Mouse (Mus musculus) adrenal gland, postnatal 25 days (tissue): ENCODE data around the gene Khsrp. TPM values are rescaled to one million over a fixed set of nuclear protein-coding genes. Genes with fewer than 3 reads are reported as not detected.

Source experiments
- DNase-seq: peaks from one replicate; pipeline ENCODE4 v3.0.0; 2021; ENCODE audit warnings: mixed read lengths
- total RNA-seq: library from RNA; stranded (reverse); gene quantifications from 2 replicates; pipeline ENCODE4 v1.2.3, GENCODE M21; 2021

The Khsrp gene
- total RNA-seq, 1 experiment from 2014 or later, result 115 TPM

DNA sequence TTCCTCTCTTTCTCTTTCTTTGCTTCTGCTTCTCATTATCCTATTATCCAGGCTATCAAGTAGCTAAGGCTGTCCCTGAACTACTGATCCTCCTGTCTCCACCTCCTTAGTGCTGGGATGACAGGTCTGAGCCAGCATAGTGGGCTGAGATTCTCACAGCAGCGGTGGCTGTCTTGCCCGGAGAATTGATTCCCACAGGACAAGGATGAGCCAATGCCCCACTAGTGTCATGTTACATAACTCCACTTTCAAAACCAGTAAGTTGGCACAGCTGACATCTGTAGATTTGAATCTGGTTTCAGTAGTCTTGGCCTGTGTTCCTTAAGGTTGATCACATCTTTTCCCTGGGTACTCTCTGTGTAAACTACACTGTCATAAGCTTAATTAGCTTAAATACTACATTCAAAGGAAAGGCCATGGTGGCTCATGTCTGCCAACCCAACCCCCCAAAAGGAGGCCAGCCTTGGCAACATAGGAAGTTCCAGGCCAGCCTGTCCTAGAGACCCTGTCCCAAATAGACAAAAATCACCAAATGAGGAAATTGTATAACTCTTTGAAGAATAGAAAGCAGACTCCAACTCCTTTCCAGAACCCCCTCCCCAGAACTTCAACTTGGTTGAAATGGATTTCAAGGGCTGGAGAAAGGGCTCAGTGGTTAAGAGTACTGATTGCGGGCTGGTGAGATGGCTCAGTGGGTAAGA, 45.1 kb downstream of the Khsrp start:
- DNase-seq, result no peak

DNA sequence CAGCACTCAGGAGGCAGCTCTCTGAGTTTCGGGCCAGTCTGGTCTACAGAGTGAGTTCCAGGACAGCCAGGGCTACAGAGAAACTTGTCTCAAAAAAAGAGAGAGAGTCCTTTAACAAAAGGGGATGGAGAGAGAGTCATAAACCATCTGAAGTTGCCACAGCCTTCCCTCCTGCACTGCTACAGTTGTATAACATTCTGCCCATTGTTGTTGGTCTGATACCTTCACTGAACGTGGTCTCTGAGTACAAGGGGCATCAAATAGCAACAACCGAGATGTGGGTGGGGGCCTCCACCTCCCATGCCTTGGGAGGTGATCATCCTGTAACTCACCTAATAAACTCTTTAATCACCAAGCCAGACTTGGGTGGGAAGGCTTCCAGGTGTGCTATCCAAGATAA, 45.7 kb downstream of the Khsrp start:
- no peak for DNase-seq

DNA sequence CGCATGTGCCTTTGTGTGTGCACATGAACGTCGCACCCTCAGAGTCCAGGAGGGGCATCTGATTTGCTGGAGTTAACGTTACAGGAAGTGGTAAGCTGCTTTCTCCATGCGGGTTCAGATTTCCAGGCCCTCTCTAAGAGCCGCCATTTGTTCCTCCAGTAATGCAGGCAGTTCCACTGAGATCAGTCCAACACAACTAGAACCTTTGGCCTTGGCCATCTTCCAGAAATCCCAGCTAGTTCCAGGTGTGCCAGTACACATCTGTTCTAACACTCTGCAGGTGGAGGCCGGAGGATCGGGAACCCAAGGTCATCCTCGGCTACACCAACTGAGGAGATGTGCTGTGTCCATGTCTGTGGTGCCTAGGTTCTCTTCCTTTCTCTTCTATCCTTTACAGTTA, 46.4 kb downstream of the Khsrp start:
- no peak for DNase-seq

DNA sequence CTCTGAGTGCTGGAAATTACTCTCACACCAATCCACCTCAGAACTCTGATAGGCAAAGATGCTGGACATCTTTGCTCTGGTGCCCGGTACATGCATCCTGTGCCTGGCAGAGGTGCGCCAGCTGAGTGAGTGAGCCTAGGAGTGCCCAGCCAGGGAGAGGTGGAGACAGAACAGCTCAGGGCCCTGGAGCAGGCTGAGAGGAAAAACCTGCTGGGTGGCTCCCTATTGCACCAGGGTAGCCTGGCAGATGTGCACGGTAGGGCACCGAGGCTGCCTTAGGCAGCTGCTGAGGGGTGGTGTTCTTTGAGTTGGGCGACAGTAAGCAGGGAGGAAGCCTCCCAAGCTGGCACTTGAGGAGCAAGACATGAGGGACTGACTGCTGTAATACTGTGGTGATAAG, 49.3 kb downstream of the Khsrp start, which contains the start of gene Acer1:
TSS of gene Acer1 (minus strand) at position 114 of the 400 bp plus-strand sequence.
- DNase-seq, result no peak

DNA sequence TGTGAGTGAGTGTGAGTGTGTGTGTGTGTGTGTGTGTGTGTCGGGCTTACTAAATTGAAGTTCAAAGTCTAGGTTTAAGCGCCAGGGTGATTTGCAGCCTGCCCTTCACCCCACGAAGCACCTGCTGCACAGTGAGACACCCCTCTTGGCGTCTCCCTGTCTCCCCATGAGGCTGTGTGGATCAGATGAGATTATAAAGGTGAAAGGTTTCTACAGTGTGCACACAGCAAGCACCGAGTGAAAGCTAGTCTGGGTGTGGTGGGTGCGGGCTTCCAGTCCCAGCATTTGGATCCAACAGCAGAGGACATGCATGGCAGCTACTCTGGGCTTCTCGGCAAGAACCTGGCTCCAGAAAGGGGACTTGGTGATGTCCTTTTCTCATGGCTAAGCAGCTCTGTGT, 50.3 kb downstream of the Khsrp start:
- DNase-seq, result no peak

DNA sequence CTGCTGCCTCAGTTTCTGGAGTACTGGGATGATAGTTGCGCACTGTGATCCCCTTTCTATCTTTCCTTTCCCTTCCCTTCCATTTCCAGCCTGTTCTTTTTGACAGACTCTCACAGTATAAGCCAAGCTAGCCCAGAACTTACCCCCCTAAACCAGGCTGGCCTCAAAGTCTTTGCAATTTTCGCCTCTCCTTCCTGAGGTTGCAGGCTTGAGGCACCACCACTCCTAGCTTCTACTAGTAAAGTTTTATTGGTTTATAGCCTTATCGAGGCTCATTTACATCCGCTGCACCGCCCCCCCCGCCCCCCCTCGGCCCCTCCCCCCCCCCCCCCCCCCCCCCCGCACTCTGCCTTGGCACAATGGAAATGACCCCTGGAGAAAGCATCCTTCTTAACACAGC, 51.8 kb downstream of the Khsrp start:
- DNase-seq, result no peak

DNA sequence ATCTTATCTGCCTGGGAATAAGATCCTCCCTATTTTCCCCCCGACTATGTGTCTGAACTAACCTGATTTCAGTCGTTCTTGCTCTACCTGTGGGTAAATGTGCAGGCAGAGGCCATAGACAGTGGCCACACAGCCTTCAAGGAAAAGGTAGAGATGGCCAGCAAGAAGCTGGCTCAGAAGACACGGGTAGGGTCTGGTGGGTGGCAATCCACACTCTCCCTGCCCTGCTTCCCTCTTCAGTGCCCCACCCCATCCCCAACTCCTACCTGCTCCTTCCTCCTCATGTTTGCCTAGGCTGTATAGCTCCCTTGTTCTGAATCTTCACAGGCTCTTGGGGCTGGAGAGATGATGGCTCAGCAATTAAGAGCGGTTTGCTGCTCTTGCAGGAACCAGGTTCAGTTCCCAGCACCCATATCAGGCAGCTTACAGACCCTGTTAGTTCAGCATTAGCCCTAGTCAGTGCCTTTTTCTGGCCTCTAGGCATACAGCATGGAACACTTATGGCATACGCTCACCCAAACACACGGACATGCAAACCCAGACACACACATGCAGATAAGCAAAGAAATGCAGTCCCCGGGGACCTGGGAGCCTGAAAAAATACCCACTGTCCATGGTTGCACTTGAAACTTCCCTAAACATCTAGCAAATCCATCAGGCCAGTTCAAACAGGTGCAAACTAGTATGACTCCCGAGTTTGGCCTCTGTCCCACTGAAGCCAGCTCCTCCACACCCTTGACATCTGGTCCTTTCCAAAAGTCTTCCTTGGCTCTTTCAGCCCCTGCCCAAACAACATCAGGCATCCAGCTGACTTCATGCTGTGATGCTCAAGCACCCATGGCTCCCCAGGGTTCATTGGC, 54.6 kb downstream of the Khsrp start:
- no peak for DNase-seq

DNA sequence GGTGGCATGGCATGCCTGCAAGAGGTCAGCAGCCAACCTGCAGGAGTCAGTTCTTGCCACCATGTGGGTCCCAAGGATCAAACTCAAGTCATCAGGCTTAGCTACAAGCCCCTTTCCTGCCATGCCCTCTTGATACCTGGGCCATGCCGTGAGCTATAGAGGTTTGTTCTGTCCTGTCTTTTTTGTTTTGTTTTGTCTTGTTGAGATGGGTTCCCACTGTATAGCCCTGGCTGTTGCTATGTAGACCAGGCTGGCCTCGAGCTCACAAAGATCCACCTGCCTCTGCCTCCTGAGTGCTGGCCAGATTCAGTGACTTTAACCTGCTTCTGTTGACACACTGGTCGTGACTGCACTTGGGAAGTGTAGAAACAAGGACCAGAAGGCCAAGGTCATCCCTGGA, 55.9 kb downstream of the Khsrp start:
- DNase-seq, result no peak

DNA sequence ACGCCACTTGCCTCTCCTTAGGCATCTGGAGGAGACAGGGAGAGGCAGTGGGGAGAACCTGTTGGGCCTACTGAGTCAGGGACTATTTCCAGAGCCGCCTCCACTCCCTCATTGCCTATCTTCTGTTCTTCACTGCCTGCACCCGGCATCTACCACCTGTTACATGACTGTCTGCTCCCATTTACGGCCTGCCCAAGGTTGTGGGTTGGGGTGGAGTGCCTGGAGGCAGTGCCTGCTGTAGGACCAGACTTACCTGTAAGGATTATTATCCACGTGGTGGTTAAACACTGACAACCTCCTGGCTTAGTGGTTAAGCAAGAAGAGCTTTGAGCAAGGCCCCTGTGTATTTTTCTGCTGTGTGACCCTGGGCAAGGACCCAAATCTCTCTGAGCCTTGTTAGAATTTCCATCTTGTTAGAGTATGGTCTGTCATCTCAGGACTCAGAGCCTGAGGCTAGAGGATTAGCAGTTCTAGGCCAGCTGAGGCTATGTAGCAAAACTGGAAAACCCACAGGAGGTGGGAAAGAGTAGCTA, 56.5 kb downstream of the Khsrp start:
- DNase-seq, result no peak

DNA sequence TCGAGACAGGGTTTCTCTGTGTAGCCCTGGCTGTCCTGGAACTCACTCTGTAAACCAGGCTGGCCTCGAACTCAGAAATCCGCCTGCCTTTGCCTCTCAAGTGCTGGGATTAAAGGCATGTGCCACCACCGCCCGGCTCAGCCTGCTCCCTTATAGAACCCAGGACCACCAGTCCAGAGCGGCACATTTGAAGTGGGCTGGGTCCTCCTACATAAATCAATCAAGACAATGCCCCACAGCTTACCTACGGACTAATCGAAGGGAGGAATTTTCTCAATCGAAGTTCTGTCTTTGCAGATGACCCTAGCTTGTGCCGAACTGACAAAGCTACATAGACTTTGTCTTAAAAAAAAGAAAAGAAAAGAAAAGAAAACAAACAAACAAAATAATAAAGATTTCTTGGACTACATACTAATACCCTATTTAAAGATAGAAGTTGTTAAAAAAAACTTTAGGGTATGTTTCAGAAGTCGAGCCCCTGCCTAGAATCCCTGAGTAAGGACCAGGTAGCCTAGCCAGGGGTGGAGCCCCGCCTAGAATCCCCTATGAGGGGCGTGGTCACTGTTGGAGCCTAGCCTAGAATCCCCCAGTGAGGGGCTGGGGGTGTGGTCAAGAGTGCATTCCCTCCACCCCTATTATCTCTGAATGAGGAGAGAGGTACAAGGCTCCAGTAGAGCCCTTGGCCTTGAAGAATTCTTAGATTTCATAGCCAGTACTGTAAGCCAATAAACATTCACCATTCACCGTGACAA, 57.2 kb downstream of the Khsrp start:
- no peak for DNase-seq

Other genes starting within 250 kb of the Khsrp start
- gene Rfx2, start 200.5 kb downstream of the Khsrp start, total RNA-seq, result 6.9 and 11.1 TPM in 2 replicates
- gene Acsbg2, start 157.1 kb downstream of the Khsrp start, total RNA-seq, result 0.71 and 0.76 TPM in 2 replicates
- gene 1700061G19Rik, start 156.0 kb downstream of the Khsrp start, total RNA-seq, result 5.4 and 8.9 TPM in 2 replicates
- gene Mllt1, start 96.1 kb downstream of the Khsrp start, total RNA-seq, result 36.2 and 36.3 TPM in 2 replicates
- gene Acer1, start 49.4 kb downstream of the Khsrp start, total RNA-seq, result 0.38 and 0.70 TPM in 2 replicates
- gene Clpp, start 41.2 kb downstream of the Khsrp start, total RNA-seq, result 106 and 120 TPM in 2 replicates
- 67.3 and 95.1 TPM in 2 replicates for gene Alkbh7, start 34.2 kb downstream of the Khsrp start, total RNA-seq
- 0.76 and 2.3 TPM in 2 replicates for gene Pspn, start 31.5 kb downstream of the Khsrp start, total RNA-seq
- gene Gtf2f1, start 20.2 kb downstream of the Khsrp start, total RNA-seq, result 46.1 and 55.3 TPM in 2 replicates
- gene Gm17949, start 20.1 kb downstream of the Khsrp start, total RNA-seq, result 0.64 TPM in 1 of 2 replicates, not detected in the other
- gene Slc25a41, start 10.1 kb upstream of the Khsrp start, total RNA-seq, result not detected in 2 replicates
- 1.4 TPM in 1 of 2 replicates, not detected in the other for gene Crb3, start 27.6 kb upstream of the Khsrp start, total RNA-seq
- 89.2 and 96.3 TPM in 2 replicates for gene Slc25a23, start 28.3 kb upstream of the Khsrp start, total RNA-seq
- gene Dennd1c, start 47.0 kb upstream of the Khsrp start, total RNA-seq, result 1.6 TPM in 1 of 2 replicates, not detected in the other
- gene Tubb4a, start 56.3 kb upstream of the Khsrp start, total RNA-seq, result 4.0 and 5.0 TPM in 2 replicates
- gene Tnfsf9, start 73.8 kb upstream of the Khsrp start, total RNA-seq, result 0.39 and 0.71 TPM in 2 replicates
- gene Cd70, start 118.3 kb upstream of the Khsrp start, total RNA-seq, result not detected in 2 replicates
- gene Tnfsf14, start 162.7 kb upstream of the Khsrp start, total RNA-seq, result not detected in 2 replicates
- 280 and 456 TPM in 2 replicates for gene C3, start 196.6 kb upstream of the Khsrp start, total RNA-seq
- gene Gpr108, start 216.9 kb upstream of the Khsrp start, total RNA-seq, result 81.0 and 96.4 TPM in 2 replicates
- 51.9 and 64.8 TPM in 2 replicates for gene Trip10, start 217.9 kb upstream of the Khsrp start, total RNA-seq
- gene Vav1, start 247.6 kb upstream of the Khsrp start, total RNA-seq, result 1.1 and 1.7 TPM in 2 replicates